Mouse (Mus musculus) cerebellum, postnatal 25 days (tissue): ENCODE measurements at regions not wholly inside any gene's neighbourhood (a gene's known extent, or its start where the extent isn't known, plus 50 kb on each side); places are given as distances from the start of the nearest gene placed in this dataset.
A peak's percentile ranks its signal among the peaks of the same experiment; 100 is the strongest.

ENCODE experiments used
- DNase-seq, 2 experiments: peaks; one replicate each; pipeline ENCODE4 v3.0.0; 2021; ENCODE audit warnings: mixed read lengths in 2 of 2

DNA sequence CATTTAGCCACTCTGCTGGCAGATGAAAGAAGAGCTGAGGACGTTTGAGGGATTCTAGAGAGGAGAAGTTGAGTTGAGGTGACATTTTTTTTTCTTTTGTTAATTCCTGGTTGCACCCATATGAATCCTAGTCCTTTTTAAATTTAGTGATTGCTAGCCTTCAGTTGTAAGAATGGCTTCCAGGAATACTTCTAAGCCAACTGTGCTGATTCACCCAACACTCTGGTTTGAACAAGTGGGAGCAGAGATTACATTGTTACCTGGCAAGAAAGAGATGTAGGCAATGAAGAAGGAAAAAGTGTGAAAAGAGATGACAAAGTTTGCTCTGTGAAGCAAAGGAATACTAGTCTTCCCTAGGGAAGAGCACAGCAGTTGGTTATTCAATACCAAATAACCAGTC, 261.1 kb upstream of the Kcnq5 start:
- no peak for DNase-seq

DNA sequence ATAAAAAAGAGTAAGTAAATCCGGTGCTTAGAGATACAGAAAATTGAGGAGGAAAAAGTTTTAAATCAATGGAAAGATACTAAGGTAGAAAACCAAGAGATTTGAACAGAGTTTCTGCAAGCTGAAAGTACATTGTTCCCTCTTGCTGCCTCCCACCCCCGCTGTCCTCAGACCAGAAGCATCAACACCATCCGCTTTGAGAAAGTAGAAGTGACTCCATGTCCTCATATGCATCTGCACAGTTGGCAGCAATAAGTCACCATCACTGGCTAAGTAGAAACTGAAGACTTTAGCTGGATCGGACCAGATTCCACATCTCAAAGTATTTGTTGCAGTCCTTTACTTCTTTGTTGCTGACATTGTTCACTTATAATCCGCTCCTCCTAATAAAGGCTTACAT, 250.1 kb upstream of the Kcnq5 start:
- DNase-seq, result no peak

GRCm38 (mm10) chr1:22211232-22211631, 249.5 kb upstream of the Kcnq5 start:
- DNase-seq, result no peak

- DNase-seq, result peak in 1 of 2 experiments; percentile 3
Measured at GRCm38 (mm10) chr1:22210621-22211020, 248.9 kb upstream of the Kcnq5 start.

DNA sequence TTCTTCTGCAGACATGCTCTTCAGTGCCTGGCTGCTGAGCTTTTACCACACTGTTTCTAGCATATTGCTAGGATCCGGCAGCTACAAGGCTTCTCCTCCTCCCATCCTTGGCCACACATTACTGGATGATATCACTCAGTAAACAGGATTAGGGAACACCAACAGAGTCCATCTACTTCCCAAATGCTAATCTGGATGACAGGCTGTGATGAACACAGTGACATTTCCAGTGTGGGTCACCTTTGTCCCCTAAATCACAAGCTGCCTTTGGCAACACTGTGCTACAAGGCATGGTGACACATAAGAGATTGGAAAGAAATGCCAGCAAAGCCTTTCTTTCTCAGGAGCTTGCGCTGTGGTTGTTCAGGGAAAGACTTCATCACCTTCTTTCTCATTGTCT, 246.5 kb upstream of the Kcnq5 start:
- DNase-seq, result peak; percentile 7 to 16

DNA sequence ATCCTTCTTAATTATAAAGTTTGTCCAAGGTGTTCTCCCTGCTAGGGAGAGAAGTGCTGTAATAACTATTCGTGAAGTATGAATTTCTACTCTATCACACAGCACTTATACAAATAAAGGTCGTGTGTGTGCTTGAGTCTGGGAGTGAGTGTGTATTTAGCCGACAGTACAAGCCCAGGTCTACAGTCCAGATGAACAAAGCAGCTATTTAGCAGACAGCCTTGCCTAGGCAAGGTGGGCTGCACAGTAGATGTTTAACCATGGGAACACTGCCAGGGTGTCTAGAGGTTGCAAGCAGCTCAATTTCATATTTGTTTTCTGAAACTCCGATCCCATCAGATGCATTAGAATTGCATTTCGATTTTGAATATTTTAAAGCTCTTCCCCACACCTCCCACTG, 245.2 kb upstream of the Kcnq5 start:
- no peak for DNase-seq

DNA sequence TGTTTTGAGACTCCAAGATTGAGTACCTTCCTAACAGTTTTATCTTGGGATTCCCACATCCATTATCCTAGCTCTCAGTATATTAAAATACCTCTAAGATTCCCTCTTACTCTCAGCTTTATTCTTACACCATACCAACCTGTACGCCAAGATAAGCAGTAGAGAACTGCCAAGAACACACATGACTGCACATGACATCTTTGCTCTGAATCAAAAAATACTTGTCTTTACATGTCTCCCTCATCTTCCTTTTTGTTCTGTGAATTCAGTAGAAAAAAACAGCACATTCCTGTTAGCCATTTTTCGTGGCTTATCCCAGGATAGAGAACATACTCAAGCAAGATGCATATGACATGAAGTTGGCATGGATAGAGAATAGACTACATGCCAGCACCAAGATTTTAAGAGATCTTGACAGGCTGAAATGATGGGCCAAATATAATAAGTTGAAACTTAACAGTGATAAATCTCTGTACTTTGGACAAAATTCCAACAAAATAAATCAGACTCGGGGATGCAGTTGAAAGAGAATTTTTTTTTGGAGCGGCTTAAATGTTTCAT, 206.0 kb upstream of the Kcnq5 start:
- no peak for DNase-seq

DNA sequence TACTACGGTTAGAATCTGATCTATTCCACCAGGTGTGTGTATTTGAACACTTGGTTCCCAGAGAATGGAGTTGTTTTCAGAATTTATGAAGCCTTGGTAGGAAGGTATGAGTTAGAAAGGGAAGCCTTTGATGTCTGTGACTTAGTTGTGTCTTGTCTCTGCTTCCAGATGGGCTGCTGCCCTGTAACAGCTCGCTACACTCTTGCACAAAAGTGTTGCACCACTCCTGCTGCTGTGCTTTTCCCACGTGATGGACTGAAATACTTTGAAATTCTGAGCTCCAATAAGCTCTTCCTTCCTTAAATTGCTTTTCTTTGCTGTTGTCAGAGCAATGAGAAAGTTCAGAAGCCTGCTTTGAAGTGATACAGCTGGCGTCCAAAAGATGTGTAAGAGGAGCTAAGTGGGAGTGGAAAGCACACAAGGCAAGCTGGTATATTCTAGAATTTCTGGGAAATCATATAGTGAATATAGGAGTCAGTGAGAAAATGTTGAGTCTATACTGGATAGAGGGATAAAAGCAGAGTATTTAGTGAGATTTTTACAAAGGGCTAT, 174.9 kb upstream of the Kcnq5 start:
- DNase-seq, result no peak

- no peak for DNase-seq
Measured at GRCm38 (mm10) chr1:22118266-22118772, 156.6 kb upstream of the Kcnq5 start.

GRCm38 (mm10) chr1:22116466-22116865, 154.7 kb upstream of the Kcnq5 start:
- DNase-seq, result peak in 1 of 2 experiments; percentile 3

- peak in 1 of 2 experiments; percentile 25 for DNase-seq
Measured at GRCm38 (mm10) chr1:22105496-22105895, 143.8 kb upstream of the Kcnq5 start.

GRCm38 (mm10) chr1:22071405-22072117, 109.8 kb upstream of the Kcnq5 start:
- DNase-seq, result peak; percentile 4 to 9

DNA sequence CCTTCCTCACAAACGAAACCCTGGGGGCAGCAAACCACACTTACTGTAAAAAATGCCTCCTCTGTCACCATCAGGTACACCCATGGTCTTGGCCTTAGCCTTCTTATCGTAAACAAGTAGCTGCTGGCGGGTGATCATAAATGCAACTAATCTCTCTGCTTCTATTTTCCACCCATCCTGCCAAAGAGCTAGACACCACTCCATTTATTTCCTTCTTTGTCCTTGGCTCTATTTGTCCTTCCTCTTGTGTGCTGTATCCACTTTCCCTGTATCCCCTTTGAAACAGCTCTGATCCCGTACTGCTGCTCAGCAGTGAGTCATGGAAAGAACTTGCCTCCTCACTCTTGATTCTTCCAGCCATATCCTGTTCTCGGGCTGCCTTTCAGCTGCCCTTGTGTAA, 108.3 kb upstream of the Kcnq5 start:
- DNase-seq, result no peak
